Mouse (Mus musculus) stomach, postnatal 0 days (tissue): ENCODE results near the gene Cacng8.

ENCODE experiments used
- CTCF ChIP-seq: IDR thresholded peaks from 2 replicates; pipeline ENCODE4 v1.5.1; 2016; ENCODE audit warnings: antibody characterized with exemption, low read depth, mild to moderate bottlenecking, moderate library complexity
- EP300 ChIP-seq: optimal IDR thresholded peaks from 2 replicates; pipeline ENCODE3; 2016; ENCODE audit warnings: antibody characterized with exemption

- TF ChIP-seq EP300: no peak
- TF ChIP-seq CTCF: no peak
Observed at GRCm38 (mm10) chr7:3457111-3457840, 66.8 kb downstream of the Cacng8 start.
